Mouse (Mus musculus): ENCODE data around the gene Eef2k. TPM values are rescaled to one million over a fixed set of nuclear protein-coding genes. Genes with fewer than 3 reads are reported as not detected.
A peak's percentile ranks its signal among the peaks of the same experiment; 100 is the strongest.

Gene Eef2k
- polyA plus RNA-seq, 1 experiment from 2014 or later = 76.0 TPM

DNA sequence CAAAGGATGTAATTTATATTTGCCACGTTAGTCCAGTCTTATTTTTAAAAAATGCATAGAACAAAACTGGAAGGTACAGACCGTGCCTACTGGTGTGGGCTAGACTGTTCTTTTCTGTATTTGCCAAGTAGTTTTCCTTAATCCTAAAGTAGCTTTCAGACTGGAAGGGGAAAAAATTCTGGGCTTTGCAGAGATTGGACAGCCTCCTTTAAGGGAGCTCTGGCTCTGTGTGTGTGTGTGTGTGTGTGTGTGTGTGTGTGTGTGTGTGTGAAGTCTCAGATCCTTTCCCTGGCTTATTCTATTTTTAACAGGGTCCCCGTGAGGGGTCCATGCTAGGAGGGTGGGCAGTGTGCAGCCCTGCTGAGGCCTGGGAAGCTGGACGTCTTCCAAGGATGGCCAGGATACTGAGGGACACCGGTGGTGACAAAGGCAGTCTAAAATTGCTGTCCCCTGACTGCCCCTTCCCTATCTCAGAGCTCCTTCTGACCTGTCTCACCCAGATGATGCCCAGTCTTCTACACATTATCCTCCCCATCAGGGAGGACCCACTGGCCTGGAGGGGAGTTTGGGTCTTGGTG lies 27.9 kb downstream of the Eef2k start:
- no peaks in the 10 kb centered on the region for H3K27me3 ChIP-seq (ENCODE audit: control insufficient read depth, insufficient read depth, low read length)
- peak overlapping the region; percentile 31; the same call in 1 of the 2 replicates for H3K4me2 ChIP-seq (ENCODE audit: low read depth, low read length)
- ATAC-seq (ENCODE audit: insufficient read depth, low FRiP score) = no peak
- H3K9ac ChIP-seq (ENCODE audit: low read length) = peak overlapping the region; percentile 57; the same call in 1 of the 2 replicates
- H3K27ac ChIP-seq (ENCODE audit: low read length) = peak overlapping the region; percentile 87
- no peak overlapping the region for H3K4me3 ChIP-seq (replicated peaks; ENCODE audit: low read length)
- peaks cover 65% of the 10 kb centered on the region for H3K4me1 ChIP-seq (ENCODE audit: control insufficient read depth, insufficient read depth, low read length)
- peaks cover 3% of the 10 kb centered on the region; the same call in 1 of the 2 replicates for H3K36me3 ChIP-seq (ENCODE audit: control insufficient read depth, insufficient read depth, low read length)
- WGBS = 60% methylated on average over 5 of the region's 5 CpGs
- no peaks in the 10 kb centered on the region for H3K9me3 ChIP-seq (replicated peaks; ENCODE audit: control insufficient read depth, low read length)

DNA sequence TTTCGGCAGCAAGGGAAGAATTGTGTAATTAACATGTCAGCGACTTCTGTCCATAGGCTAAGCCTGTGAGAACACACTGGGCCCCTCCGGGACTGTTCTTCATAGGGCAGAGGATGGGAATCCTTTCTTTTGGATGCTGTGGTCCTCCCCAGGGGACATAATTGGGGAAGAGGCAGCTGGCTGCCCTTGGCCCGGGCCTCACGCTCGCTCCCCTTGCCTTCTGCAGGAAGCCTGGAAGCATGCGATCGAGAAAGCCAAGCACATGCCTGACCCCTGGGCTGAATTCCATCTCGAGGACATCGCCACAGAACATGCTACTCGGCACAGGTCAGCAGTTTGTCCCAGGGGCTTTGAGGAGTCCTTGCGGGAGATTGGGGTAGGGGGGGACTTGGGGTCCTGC lies 30.5 kb downstream of the Eef2k start:
- WGBS = 75% methylated on average over 12 of the region's 12 CpGs
- ATAC-seq (ENCODE audit: insufficient read depth, low FRiP score) = no peak
- Histone ChIP-seq H3K27me3 (ENCODE audit: control insufficient read depth, insufficient read depth, low read length) (no peaks in the 10 kb centered on the region), H3K9ac (ENCODE audit: low read length) (no peak overlapping the region), H3K36me3 (ENCODE audit: control insufficient read depth, insufficient read depth, low read length) (peaks cover 3% of the 10 kb centered on the region; the same call in 1 of the 2 replicates), H3K27ac (ENCODE audit: low read length) (peak overlapping the region; percentile 14; the same call in 1 of the 2 replicates), H3K4me2 (ENCODE audit: low read depth, low read length) (no peak overlapping the region), H3K4me1 (ENCODE audit: control insufficient read depth, insufficient read depth, low read length) (peaks cover 43% of the 10 kb centered on the region), H3K4me3 (replicated peaks; ENCODE audit: low read length) (no peak overlapping the region), H3K9me3 (replicated peaks; ENCODE audit: control insufficient read depth, low read length) (no peaks in the 10 kb centered on the region)

DNA sequence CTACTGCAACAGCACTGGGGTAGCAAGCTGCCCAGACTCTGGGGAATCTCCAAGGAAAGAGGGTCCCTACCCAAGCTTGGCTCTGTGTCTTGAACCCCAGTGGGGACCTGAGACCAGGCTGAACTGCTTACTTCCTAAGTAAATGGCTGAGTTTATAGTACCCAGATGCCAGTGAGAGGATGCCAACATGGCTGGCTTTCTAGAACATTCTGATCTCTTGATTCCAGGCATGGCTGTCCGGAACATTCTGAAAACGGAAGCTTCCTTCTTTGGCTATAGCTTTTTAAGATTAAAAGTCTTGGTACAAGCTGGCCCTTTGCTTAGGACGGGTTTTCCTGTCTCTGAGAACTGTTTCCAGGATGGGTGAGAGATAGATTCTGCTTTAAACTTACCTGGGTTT lies 31.4 kb downstream of the Eef2k start:
- Histone ChIP-seq H3K27ac (ENCODE audit: low read length) (peak overlapping the region; percentile 91), H3K27me3 (ENCODE audit: control insufficient read depth, insufficient read depth, low read length) (no peaks in the 10 kb centered on the region), H3K4me2 (ENCODE audit: low read depth, low read length) (no peak overlapping the region), H3K4me1 (ENCODE audit: control insufficient read depth, insufficient read depth, low read length) (peaks cover 38% of the 10 kb centered on the region), H3K9ac (ENCODE audit: low read length) (no peak overlapping the region), H3K36me3 (ENCODE audit: control insufficient read depth, insufficient read depth, low read length) (peaks cover 3% of the 10 kb centered on the region; the same call in 1 of the 2 replicates), H3K9me3 (replicated peaks; ENCODE audit: control insufficient read depth, low read length) (no peaks in the 10 kb centered on the region), H3K4me3 (replicated peaks; ENCODE audit: low read length) (no peak overlapping the region)
- no peak for ATAC-seq (ENCODE audit: insufficient read depth, low FRiP score)
- WGBS = 95% methylated on average over 3 of the region's 3 CpGs

DNA sequence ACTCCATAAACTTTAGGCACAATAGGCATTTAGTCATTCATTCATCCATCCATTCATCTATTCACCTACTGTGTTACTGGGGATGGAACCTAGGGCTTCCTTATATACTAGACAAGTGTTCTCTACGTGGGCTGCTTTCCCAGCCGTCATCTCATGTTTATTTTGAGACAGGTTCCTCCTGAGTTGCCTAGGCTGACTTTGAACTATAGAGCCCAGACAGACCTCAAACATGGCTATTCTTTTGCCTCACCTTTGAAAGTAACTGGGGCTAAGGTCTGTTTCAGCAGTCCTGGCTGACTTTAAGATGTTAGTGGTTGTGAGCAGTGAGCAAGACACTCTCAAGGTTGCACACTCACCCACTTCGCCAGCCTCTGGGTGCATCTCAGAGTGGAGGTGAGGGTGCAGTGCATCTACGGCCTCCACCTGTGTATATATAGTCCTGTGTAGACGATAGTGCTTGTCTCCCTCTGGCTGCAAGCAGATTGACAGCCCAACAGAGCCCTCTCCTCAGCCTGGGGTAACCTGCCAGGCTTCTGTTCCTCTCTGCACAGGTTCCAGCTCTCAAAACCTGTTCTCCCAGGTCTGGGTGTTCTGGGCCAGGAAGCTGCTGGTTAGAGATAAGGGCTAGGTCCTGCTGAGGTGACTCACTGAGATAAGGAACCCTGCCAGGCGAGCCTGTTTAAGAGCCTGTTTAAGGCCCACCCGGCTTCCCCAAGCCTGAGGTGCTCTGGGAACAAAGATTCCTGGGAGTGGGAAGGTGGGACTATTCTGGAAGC lies 32.3 kb downstream of the Eef2k start:
- 43% methylated on average over 7 of the region's 7 CpGs for WGBS
- peak overlapping the region; percentile 91 for H3K27ac ChIP-seq (ENCODE audit: low read length)
- peaks cover 29% of the 10 kb centered on the region for H3K4me1 ChIP-seq (ENCODE audit: control insufficient read depth, insufficient read depth, low read length)
- peak; percentile 93 for ATAC-seq (ENCODE audit: insufficient read depth, low FRiP score)
- no peak overlapping the region for H3K4me3 ChIP-seq (replicated peaks; ENCODE audit: low read length)
- peak overlapping the region; percentile 3; the same call in 1 of the 2 replicates for H3K4me2 ChIP-seq (ENCODE audit: low read depth, low read length)
- H3K9me3 ChIP-seq (replicated peaks; ENCODE audit: control insufficient read depth, low read length) = no peaks in the 10 kb centered on the region
- peak overlapping the region; percentile 3; the same call in 1 of the 2 replicates for H3K9ac ChIP-seq (ENCODE audit: low read length)
- H3K36me3 ChIP-seq (ENCODE audit: control insufficient read depth, insufficient read depth, low read length) = peaks cover 4% of the 10 kb centered on the region
- no peaks in the 10 kb centered on the region for H3K27me3 ChIP-seq (ENCODE audit: control insufficient read depth, insufficient read depth, low read length)

DNA sequence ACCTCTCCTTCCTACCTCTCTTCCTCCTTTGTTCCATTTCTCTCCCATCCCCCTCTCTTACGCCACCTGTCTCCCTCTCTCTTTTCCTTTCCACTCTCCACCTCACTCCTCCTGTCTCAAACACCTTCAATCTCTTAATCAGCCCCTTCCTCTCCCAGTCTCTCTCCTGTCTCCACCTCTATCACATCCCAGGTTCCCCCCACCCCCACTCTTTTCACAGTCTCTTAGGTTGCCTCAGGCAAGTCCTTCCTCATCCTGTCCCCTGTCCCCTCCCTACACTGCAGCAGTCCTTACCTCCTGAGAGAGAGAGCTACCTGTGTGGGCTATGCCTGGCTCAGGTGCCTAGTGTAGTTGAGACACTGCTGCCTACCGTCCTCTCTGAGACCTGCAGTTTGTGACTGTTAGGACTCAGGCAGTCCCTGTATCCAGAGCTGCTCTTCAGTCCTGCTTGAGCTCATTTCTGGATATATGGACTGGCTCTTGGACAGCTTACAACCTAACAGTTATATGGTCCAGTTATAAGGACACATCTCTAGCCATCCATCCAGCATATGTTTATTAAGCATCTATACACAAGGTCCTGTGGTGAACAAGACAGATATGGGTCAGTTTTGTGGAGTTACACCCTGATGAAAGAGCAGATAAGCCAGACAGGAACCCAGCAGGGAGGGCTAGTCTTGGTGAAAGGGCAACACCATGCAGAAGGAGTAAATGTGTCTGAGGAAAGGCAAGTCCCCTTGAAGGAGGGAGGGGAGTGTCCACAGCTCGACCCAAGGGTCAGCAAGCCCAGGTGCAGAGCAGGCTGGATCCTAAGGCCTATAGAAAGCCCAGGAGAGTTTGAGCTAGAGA lies 33.1 kb downstream of the Eef2k start:
- Histone ChIP-seq H3K4me1 (ENCODE audit: control insufficient read depth, insufficient read depth, low read length) (peaks cover 21% of the 10 kb centered on the region), H3K4me2 (ENCODE audit: low read depth, low read length) (no peak overlapping the region), H3K27me3 (ENCODE audit: control insufficient read depth, insufficient read depth, low read length) (no peaks in the 10 kb centered on the region), H3K27ac (ENCODE audit: low read length) (peak overlapping the region; percentile 91), H3K36me3 (ENCODE audit: control insufficient read depth, insufficient read depth, low read length) (peaks cover 11% of the 10 kb centered on the region), H3K9ac (ENCODE audit: low read length) (no peak overlapping the region; the same call in 1 of the 2 replicates), H3K4me3 (replicated peaks; ENCODE audit: low read length) (no peak overlapping the region), H3K9me3 (replicated peaks; ENCODE audit: control insufficient read depth, low read length) (no peaks in the 10 kb centered on the region)
- 53% methylated on average over 3 of the region's 3 CpGs for WGBS
- ATAC-seq (ENCODE audit: insufficient read depth, low FRiP score) = peak; percentile 67

DNA sequence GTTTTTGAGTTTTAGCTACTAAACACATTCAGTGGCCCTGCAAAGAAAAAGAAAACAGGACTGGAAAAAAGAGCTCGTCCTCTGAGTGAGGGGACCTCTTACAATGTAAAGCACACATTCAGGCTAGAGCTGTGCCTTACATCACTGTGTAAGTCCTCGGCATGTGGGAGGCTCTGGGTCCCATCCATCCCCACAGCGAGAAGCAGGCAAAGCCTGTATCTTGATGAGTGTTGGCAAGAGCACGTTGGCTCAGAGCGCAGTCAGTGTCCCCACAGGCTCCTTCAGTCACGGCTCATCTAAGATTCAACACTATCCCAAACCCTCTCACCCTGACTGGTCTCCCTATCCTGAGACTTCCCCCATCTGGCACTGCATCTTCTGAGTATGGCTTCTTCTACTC lies 35.6 kb downstream of the Eef2k start:
- Histone ChIP-seq H3K27ac (ENCODE audit: low read length) (no peak overlapping the region), H3K9ac (ENCODE audit: low read length) (no peak overlapping the region), H3K4me3 (replicated peaks; ENCODE audit: low read length) (no peak overlapping the region), H3K4me1 (ENCODE audit: control insufficient read depth, insufficient read depth, low read length) (peaks cover 12% of the 10 kb centered on the region; the same call in 1 of the 2 replicates), H3K9me3 (replicated peaks; ENCODE audit: control insufficient read depth, low read length) (no peaks in the 10 kb centered on the region), H3K4me2 (ENCODE audit: low read depth, low read length) (no peak overlapping the region), H3K27me3 (ENCODE audit: control insufficient read depth, insufficient read depth, low read length) (no peaks in the 10 kb centered on the region), H3K36me3 (ENCODE audit: control insufficient read depth, insufficient read depth, low read length) (peaks cover 8% of the 10 kb centered on the region)
- WGBS = 81% methylated on average over 6 of the region's 6 CpGs
- ATAC-seq (ENCODE audit: insufficient read depth, low FRiP score) = no peak

DNA sequence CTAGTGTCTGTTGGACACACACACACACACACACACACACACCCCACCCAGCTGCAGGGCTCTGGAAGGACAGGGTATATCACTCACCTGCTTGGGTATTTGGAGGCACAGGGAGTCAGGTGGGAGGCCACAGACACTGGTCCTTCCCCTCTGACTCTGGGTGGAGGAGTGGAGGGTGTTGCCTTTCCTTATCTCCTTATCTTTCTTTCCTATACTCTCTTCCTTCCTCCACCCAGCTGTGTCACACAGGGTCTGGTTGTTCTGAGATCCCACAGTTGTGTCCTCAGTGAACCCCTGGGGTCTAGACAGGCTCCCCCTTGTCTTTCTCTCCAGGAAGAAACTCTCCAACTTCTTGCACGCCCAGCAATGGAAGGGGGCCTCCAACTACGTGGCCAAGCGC lies 37.3 kb downstream of the Eef2k start:
- Histone ChIP-seq H3K4me3 (replicated peaks; ENCODE audit: low read length) (no peak overlapping the region), H3K4me1 (ENCODE audit: control insufficient read depth, insufficient read depth, low read length) (peaks cover 6% of the 10 kb centered on the region; the same call in 1 of the 2 replicates), H3K27me3 (ENCODE audit: control insufficient read depth, insufficient read depth, low read length) (no peaks in the 10 kb centered on the region), H3K36me3 (ENCODE audit: control insufficient read depth, insufficient read depth, low read length) (peaks cover 18% of the 10 kb centered on the region), H3K9me3 (replicated peaks; ENCODE audit: control insufficient read depth, low read length) (no peaks in the 10 kb centered on the region), H3K27ac (ENCODE audit: low read length) (no peak overlapping the region), H3K9ac (ENCODE audit: low read length) (no peak overlapping the region), H3K4me2 (ENCODE audit: low read depth, low read length) (no peak overlapping the region)
- ATAC-seq (ENCODE audit: insufficient read depth, low FRiP score) = no peak
- WGBS = 94% methylated on average over 3 of the region's 3 CpGs

DNA sequence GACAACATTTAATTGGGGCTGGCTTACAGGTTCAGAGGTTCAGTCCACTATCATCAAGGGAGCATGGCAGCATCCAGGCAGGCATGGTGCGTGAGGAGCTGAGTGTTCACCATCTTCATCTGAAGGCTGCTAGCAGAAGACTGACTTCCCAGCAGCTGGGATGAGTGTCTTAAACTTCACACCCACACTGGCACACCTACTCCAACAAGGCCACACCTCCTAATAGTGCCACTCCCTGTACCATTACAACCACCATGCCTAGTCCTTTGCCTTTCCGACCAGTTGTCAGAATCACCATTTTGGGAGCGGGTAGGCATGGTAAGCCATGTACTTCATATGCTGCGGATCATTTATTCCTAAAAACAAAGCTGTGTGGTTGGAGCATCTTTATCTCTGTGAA lies 38.1 kb downstream of the Eef2k start:
- ATAC-seq (ENCODE audit: insufficient read depth, low FRiP score) = no peak
- no peaks in the 10 kb centered on the region for H3K9me3 ChIP-seq (replicated peaks; ENCODE audit: control insufficient read depth, low read length)
- H3K4me3 ChIP-seq (replicated peaks; ENCODE audit: low read length) = no peak overlapping the region
- H3K27ac ChIP-seq (ENCODE audit: low read length) = no peak overlapping the region
- H3K36me3 ChIP-seq (ENCODE audit: control insufficient read depth, insufficient read depth, low read length) = peaks cover 21% of the 10 kb centered on the region
- H3K4me2 ChIP-seq (ENCODE audit: low read depth, low read length) = no peak overlapping the region
- 0 out of 2 replicates have a peak, but pooled peaks cover 4% of the 10 kb centered on the region for H3K4me1 ChIP-seq (ENCODE audit: control insufficient read depth, insufficient read depth, low read length)
- no peak overlapping the region for H3K9ac ChIP-seq (ENCODE audit: low read length)
- H3K27me3 ChIP-seq (ENCODE audit: control insufficient read depth, insufficient read depth, low read length) = no peaks in the 10 kb centered on the region
- WGBS = 94% methylated on average over 4 of the region's 4 CpGs

All from stomach, embryonic 16.5 days (tissue).